Mouse (Mus musculus): ENCODE measurements around the gene Otud4.
"Not testable (repeated sequence)": the region's sequence is repeated elsewhere in the genome, so short reads cannot be mapped to it uniquely, and the experiment has no call there.

DNA sequence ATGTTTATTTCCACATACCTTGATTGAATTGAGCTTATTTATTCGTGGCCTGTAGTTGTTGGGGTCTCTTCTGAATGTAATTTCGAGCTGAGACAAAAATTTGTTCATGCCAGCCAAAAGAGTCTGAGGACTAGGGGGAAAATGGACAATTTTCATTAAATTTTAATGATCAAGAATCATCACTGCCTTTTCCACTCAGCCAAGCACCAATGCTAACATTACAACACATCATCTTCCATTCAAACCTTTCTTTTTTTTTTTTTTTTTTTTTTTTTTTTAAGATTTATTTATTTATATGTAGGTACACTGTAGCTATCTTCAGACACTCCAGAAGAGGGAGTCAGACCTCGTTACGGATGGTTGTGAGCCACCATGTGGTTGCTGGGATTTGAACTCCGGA, 46.5 kb downstream of the Otud4 start:
- not testable (repeated sequence) for TF ChIP-seq CTCF (IDR thresholded peaks at IDR 0.05; ENCODE audit: control insufficient read depth, insufficient read depth, low read length); POLR2A (IDR thresholded peaks at IDR 0.05; ENCODE audit: borderline replicate concordance, control insufficient read depth, low read depth, low read length)

Measured in bone marrow, adult 2 months (tissue).